Mouse (Mus musculus) olfactory bulb, adult 2 months (tissue): Measurements from ENCODE around the gene Rgs9.

ENCODE experiments used
- CTCF ChIP-seq: fragments of 200-500 bp; IDR thresholded peaks from 2 replicates; pipeline ENCODE4 v1.5.1; 2012; ENCODE audit warnings: low read depth, mild to moderate bottlenecking, low read length, moderate library complexity; ENCODE audit not compliant: insufficient read depth
- POLR2A ChIP-seq: fragments of 200-500 bp; IDR thresholded peaks from 2 replicates; pipeline ENCODE4 v1.6.1; 2012; ENCODE audit warnings: mild to moderate bottlenecking, low read depth, low read length, moderate library complexity; ENCODE audit not compliant: insufficient read depth

GRCm38 (mm10) chr11:109269662-109270341 lies 28.1 kb downstream of the Rgs9 start:
- TF ChIP-seq CTCF: no peak
- no peak for TF ChIP-seq POLR2A
